Mouse (Mus musculus): ENCODE measurements around the gene Enpp1. TPM values are rescaled to one million over a fixed set of nuclear protein-coding genes. Genes with fewer than 3 reads are reported as not detected.

Enpp1 gene
- total and polyA plus RNA-seq, 3 experiments: 0.12 to 0.15 TPM; not detected in 1

- TF ChIP-seq NRF1 (IDR thresholded peaks at IDR 0.05; ENCODE audit: insufficient read depth, low read depth, low read length, poor library complexity, severe bottlenecking) (no peak), EP300 (IDR thresholded peaks at IDR 0.05; ENCODE audit: low read depth in 1 of 2, low read length in 2 of 2) (peak; percentile 39 to 77; a peak in 2 of 4 replicates), ZMIZ1 (IDR thresholded peaks at IDR 0.05; ENCODE audit: low read depth, low read length) (peak; percentile 65; the same call in 1 of the 2 replicates), POLR2A (IDR thresholded peaks at IDR 0.05; ENCODE audit: control insufficient read depth in 1 of 2, insufficient read depth in 1 of 2, low read depth in 1 of 2, low read length in 2 of 2, poor library complexity in 1 of 2) (peak in 1 of 2 experiments; percentile 42; a peak in 1 of 4 replicates), RAD21 (IDR thresholded peaks at IDR 0.05; ENCODE audit: low read depth, low read length) (no peak), SIN3A (IDR thresholded peaks at IDR 0.05; ENCODE audit: low read length) (peak; percentile 19), CHD2 (IDR thresholded peaks at IDR 0.05; ENCODE audit: low read length) (no peak), KAT2A (conservative IDR thresholded peaks at IDR 0.05; ENCODE audit: low read depth, low read length) (no peak), ELF1 (IDR thresholded peaks at IDR 0.05; ENCODE audit: low read depth, low read length) (no peak), TBP (IDR thresholded peaks at IDR 0.05; ENCODE audit: low read depth, low read length) (0 out of 2 replicates have a peak, but pooled peaks have one; percentile 26), MAX (IDR thresholded peaks at IDR 0.05; ENCODE audit: low read length) (no peak; the same call in 1 of the 2 replicates), CTCF (IDR thresholded peaks at IDR 0.05 in 2 of 3, conservative IDR thresholded peaks at IDR 0.05 in 1 of 3; ENCODE audit: control insufficient read depth in 1 of 3, insufficient read depth in 1 of 3, low read depth in 2 of 3, low read length in 3 of 3, poor library complexity in 1 of 3, severe bottlenecking in 1 of 3) (no peak), GABPA (IDR thresholded peaks at IDR 0.05; ENCODE audit: low read depth, low read length) (no peak), USF2 (IDR thresholded peaks at IDR 0.05; ENCODE audit: borderline replicate concordance in 1 of 2, insufficient read depth in 1 of 2, low read depth in 1 of 2, low read length in 2 of 2) (no peak), E2F4 (IDR thresholded peaks at IDR 0.05; ENCODE audit: borderline replicate concordance, low read depth, low read length) (no peak), MXI1 (IDR thresholded peaks at IDR 0.05; ENCODE audit: low read depth, low read length) (peak; percentile 43; the same call in 1 of the 2 replicates), ETS1 (IDR thresholded peaks at IDR 0.05; ENCODE audit: low read depth, low read length) (peak; percentile 64), JUND (IDR thresholded peaks at IDR 0.05; ENCODE audit: low read depth, low read length) (no peak), RCOR1 (IDR thresholded peaks at IDR 0.05; ENCODE audit: low read depth, low read length) (peak; percentile 13; the same call in 1 of the 2 replicates)
These were observed 42.4 kb upstream of the Enpp1 start (continued) for GRCm38 (mm10) chr10:24754251-24754835.

DNA sequence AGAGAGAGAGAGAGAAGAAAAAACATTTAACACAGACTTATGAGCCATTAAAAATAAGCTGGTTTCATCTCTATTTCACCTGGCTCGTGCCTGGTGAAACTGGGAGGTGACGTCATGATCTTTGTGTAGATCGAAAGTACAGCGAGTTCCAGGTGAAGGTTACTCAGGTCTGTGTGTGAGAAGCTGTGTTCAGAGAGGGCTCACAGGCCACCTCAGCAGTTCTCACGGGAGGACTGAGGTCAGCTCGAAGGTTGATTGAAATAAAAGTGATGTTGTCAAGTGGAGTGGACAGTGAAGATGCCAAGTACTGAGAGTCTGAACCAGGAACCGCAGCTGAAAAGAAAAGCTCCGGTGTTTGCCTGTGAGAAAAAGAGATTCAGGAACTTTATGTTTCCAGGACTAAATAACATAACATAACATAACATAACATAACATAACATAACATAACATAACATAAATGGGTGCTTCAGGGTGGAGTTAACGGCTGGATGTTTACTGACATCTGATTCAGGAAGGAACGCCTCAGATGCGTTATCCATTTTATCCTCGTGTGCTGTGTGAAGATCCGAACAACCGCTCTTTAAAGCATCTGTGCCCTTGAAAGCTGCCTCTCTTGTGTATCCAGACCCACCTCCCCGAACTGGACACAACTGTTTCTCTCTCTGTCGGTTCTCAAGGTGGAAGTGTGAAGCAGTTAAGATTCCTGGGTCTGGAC is 41.7 kb upstream of the Enpp1 start:
- Histone ChIP-seq H3K79me2 (ENCODE audit: control insufficient read depth, insufficient read depth, low read length, poor library complexity) (no peaks in the 10 kb centered on the region), H3K27me3 (ENCODE audit: control insufficient read depth in 1 of 2, insufficient read depth in 2 of 2, low read length in 2 of 2) (no peaks in the 10 kb centered on the region), H3K4me1 (ENCODE audit: control insufficient read depth in 1 of 2, insufficient read depth in 2 of 2, low read length in 2 of 2) (peaks cover 10 to 25% of the 10 kb centered on the region in 2 experiments), H3K36me3 (ENCODE audit: control insufficient read depth in 1 of 2, insufficient read depth in 2 of 2, low read length in 2 of 2) (peaks cover 0 to 24% of the 10 kb centered on the region in 2 experiments; a peak in 2 of 4 replicates), H3K9ac (ENCODE audit: control insufficient read depth, low read depth, low read length, poor library complexity, severe bottlenecking) (peak overlapping the region; percentile 62), H3K27ac (ENCODE audit: control insufficient read depth, low read depth, low read length) (peak overlapping the region; percentile 67), H3K9me3 (replicated peaks; ENCODE audit: insufficient read depth, low read length) (no peaks in the 10 kb centered on the region), H3K4me3 (ENCODE audit: control insufficient read depth in 1 of 2, insufficient read depth in 1 of 2, low read depth in 2 of 2, low read length in 2 of 2) (peak overlapping the region; percentile 90 to 93)
- TF ChIP-seq ELF1 (IDR thresholded peaks at IDR 0.05; ENCODE audit: low read depth, low read length): no peak
- no peak for TF ChIP-seq SMC3 (IDR thresholded peaks at IDR 0.05; ENCODE audit: low read depth, low read length)
- peak; percentile 68 for TF ChIP-seq SIN3A (IDR thresholded peaks at IDR 0.05; ENCODE audit: low read length)
- no peak for TF ChIP-seq ZNF384 (IDR thresholded peaks at IDR 0.05; ENCODE audit: low read depth, low read length)
- peak; percentile 47; the same call in 1 of the 2 replicates for TF ChIP-seq MYB (IDR thresholded peaks at IDR 0.05; ENCODE audit: low read depth, low read length)
- no peak for TF ChIP-seq NRF1 (IDR thresholded peaks at IDR 0.05; ENCODE audit: insufficient read depth, low read depth, low read length, poor library complexity, severe bottlenecking)
- TF ChIP-seq GATA1 (IDR thresholded peaks at IDR 0.05; ENCODE audit: low read depth, low read length): peak; percentile 14; the same call in 1 of the 2 replicates
- no peak for TF ChIP-seq CHD2 (IDR thresholded peaks at IDR 0.05; ENCODE audit: low read length)
- TF ChIP-seq POLR2AphosphoS5 (IDR thresholded peaks at IDR 0.05; ENCODE audit: borderline replicate concordance, low read depth, low read length): no peak
- no peak for TF ChIP-seq ZC3H11A (IDR thresholded peaks at IDR 0.05; ENCODE audit: low read depth, low read length)
- peak; percentile 21; the same call in 1 of the 2 replicates for TF ChIP-seq MAX (IDR thresholded peaks at IDR 0.05; ENCODE audit: low read length)
- TF ChIP-seq MYC (IDR thresholded peaks at IDR 0.05; ENCODE audit: low read depth, low read length): 0 out of 2 replicates have a peak, but pooled peaks have one; percentile 30
- TF ChIP-seq E2F4 (IDR thresholded peaks at IDR 0.05; ENCODE audit: borderline replicate concordance, low read depth, low read length): no peak
- no peak for TF ChIP-seq POLR2AphosphoS2 (IDR thresholded peaks at IDR 0.05; ENCODE audit: low read length)
- no peak for TF ChIP-seq UBTF (IDR thresholded peaks at IDR 0.05; ENCODE audit: borderline replicate concordance, insufficient read depth, low read depth, low read length)
- TF ChIP-seq KAT2A (conservative IDR thresholded peaks at IDR 0.05; ENCODE audit: low read depth, low read length): no peak
- peak; percentile 64 for TF ChIP-seq MXI1 (IDR thresholded peaks at IDR 0.05; ENCODE audit: low read depth, low read length)
- DNase-seq (ENCODE audit: low read depth, low spot score): peak; percentile 68

Measured in MEL (cell line).